Mouse (Mus musculus) forebrain, embryonic 11.5 days (tissue): ENCODE results near the gene Prnd. TPM values are rescaled to one million over a fixed set of nuclear protein-coding genes. Genes with fewer than 3 reads are reported as not detected.

Source experiments
- ATAC-seq: fragments of 200-750 bp; cut with Nextera tagmentation; replicated peaks from 2 replicates; pipeline ENCODE4 v1.8.0; 2017; ENCODE audit warnings: moderate TSS enrichment; ENCODE audit not compliant: low FRiP score
- DNase-seq: peaks from one replicate; pipeline ENCODE4 v3.0.0-alpha.2; 2017; ENCODE audit warnings: low spot score
- H3K27ac ChIP-seq: fragments of 300-500 bp; sonication (generic); 2 replicates; pipeline ENCODE4 v1.5.1; 2014; ENCODE audit warnings: low read depth, low read length
- H3K27me3 ChIP-seq: fragments of 300-500 bp; sonication (generic); 2 replicates; pipeline ENCODE4 v1.6.1; 2014; ENCODE audit warnings: mild to moderate bottlenecking, low read length, mixed read lengths; ENCODE audit not compliant: control insufficient read depth, insufficient read depth
- H3K36me3 ChIP-seq: fragments of 300-500 bp; sonication (generic); 2 replicates; pipeline ENCODE4 v1.6.1; 2014; ENCODE audit warnings: mild to moderate bottlenecking, low read length, moderate library complexity, mixed read lengths; ENCODE audit not compliant: control insufficient read depth, insufficient read depth
- H3K4me1 ChIP-seq: fragments of 300-500 bp; sonication (generic); replicated peaks from 2 replicates; pipeline ENCODE4 v1.6.1; 2014; ENCODE audit warnings: low read length, mixed read lengths; ENCODE audit not compliant: control insufficient read depth, insufficient read depth
- H3K4me2 ChIP-seq: fragments of 300-500 bp; sonication (generic); 2 replicates; pipeline ENCODE4 v1.6.1; 2014; ENCODE audit warnings: low read depth, mild to moderate bottlenecking, low read length, moderate library complexity, mixed read lengths; ENCODE audit not compliant: severe bottlenecking
- H3K4me3 ChIP-seq: fragments of 300-500 bp; sonication (generic); 2 replicates; pipeline ENCODE4 v1.5.1; 2014; ENCODE audit warnings: low read depth, low read length
- H3K9ac ChIP-seq: fragments of 300-500 bp; sonication (generic); 2 replicates; pipeline ENCODE4 v1.6.1; 2014; ENCODE audit warnings: low read length
- H3K9me3 ChIP-seq: fragments of 300-500 bp; sonication (generic); 2 replicates; pipeline ENCODE4 v1.6.1; 2016; ENCODE audit warnings: low read length, mixed read lengths; ENCODE audit not compliant: control insufficient read depth
- WGBS: fragments of 180-500 bp; shearing (Covaris S2); extraction: QIAGEN DNeasy Blood & Tissue Kit; methylation state at CpG from one replicate; pipeline ENCODE4 v1.1.7; 2014; 5-methylcytosine and 5-hydroxymethylcytosine counted together
- polyA plus RNA-seq: library from polyadenylated mRNA; unstranded; fragments of >200 nt; fragmentation: Nextera tagmentation; extraction: Ambion mirVana; gene quantifications from 2 replicates; pipeline ENCODE4 v1.2.1, GENCODE M21; 2014

Gene Prnd
- polyA plus RNA-seq, 1 experiment from 2014 or later, result 5.0 TPM

DNA sequence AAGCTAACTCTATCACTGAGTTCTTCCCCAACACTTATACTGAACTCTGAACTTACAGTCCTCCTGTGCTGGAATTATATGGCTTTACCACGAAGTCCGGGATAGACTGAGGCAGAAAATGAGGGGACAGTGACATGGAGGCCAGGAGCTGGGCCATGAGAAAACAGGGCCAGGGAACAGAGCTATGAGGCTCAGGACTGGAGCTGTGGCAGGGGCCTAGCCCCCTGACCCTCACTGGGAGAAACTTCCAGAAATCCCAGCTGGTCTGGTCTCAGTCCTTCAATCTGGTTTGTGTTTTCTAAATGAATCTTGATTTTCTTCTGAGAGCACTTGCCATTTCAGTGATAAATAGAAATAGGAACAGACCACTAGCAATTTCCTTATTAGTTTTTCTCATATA is 16.4 kb upstream of the Prnd start:
- DNase-seq, result no peak

DNA sequence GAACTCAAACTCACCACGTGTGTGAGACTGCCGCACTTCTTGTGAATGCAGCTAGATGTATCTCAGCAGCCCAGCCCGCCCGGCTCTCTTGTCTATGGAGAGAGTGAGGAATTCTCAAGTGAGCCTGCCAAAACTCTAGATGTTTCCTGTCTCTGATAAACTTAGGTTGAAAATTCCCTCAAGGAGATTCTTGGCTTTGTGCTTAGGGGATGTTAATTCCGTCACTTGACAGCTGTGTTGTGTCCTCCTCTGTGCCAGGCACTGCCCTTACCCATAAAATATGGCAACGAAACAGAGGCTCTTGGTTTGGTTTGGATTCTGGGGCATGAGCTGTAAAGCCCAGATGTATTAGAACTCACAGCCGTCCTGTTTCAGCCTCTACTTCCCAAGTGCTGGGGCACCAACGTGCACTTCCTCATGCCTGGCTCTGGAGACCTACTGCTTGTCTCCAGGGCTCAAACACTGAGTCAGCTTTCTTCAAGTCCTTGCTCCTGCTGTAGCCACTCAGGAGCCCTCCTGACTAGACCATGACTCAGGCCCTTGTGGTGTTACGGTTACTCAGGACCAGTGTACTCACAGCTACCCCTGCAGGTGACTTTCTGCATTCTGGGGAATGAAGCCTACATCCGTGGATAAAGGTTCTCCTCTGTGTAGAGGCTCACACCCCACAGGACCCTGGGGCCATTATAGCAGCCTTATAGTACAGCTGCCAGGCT is 15.1 kb upstream of the Prnd start:
- Histone ChIP-seq H3K27me3 (no peaks in the 10 kb centered on the region), H3K9ac (no peak overlapping the region), H3K4me2 (no peak overlapping the region), H3K36me3 (no peaks in the 10 kb centered on the region), H3K4me3 (no peak overlapping the region), H3K9me3 (no peaks in the 10 kb centered on the region), H3K4me1 (no peaks in the 10 kb centered on the region), H3K27ac (no peak overlapping the region)
- no peak for ATAC-seq
- 86% methylated on average over 10 of the region's 10 CpGs for WGBS
- no peak for DNase-seq

More for the DNA sequence above, 16.4 kb upstream of the Prnd start:
- no peak overlapping the region for H3K9ac ChIP-seq
- no peaks in the 10 kb centered on the region for H3K36me3 ChIP-seq
- no peaks in the 10 kb centered on the region for H3K4me1 ChIP-seq
- no peak overlapping the region for H3K4me2 ChIP-seq
- ATAC-seq, result no peak
- no peak overlapping the region for H3K27ac ChIP-seq
- H3K9me3 ChIP-seq, result no peaks in the 10 kb centered on the region
- WGBS, result 96% methylated on average over 2 of the region's 2 CpGs
- H3K4me3 ChIP-seq, result no peak overlapping the region
- no peaks in the 10 kb centered on the region for H3K27me3 ChIP-seq

DNA sequence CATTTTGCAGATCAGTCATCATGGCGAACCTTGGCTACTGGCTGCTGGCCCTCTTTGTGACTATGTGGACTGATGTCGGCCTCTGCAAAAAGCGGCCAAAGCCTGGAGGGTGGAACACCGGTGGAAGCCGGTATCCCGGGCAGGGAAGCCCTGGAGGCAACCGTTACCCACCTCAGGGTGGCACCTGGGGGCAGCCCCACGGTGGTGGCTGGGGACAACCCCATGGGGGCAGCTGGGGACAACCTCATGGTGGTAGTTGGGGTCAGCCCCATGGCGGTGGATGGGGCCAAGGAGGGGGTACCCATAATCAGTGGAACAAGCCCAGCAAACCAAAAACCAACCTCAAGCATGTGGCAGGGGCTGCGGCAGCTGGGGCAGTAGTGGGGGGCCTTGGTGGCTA is 14.3 kb upstream of the Prnd start:
- WGBS, result 97% methylated on average over 10 of the region's 10 CpGs
- H3K36me3 ChIP-seq, result no peaks in the 10 kb centered on the region

DNA sequence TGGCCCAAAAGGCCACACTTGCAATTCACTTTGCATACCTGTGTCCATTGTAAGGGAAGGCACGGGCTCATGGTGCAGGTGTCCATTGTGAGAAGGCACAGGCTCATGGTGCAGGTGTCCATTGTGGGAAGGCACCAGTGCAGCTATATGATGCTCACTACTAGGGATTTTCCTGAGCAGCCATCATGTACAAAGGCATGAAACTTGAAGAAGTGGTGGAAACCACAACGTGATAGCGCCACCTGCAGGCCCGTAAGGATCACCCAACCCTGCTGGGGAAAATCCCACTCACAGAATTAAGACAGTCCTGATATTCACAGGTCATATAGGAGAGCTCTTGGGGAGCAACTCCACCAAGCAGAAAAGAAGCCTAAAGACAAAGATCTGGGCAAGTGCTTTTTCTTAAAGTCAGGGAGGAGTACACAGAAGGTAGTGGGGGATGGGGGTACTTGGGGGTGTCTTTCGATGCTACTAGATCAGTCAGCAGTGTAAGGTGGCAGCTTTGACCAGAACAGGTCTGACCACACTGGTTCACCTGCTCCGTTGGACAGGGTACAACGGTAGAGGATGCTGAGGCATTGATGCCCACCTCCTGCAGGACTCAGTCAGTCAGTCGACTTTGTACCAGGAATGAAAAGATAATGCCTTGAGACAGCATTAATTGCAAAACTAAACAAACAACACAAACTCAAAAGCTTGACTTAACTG is 11.1 kb upstream of the Prnd start:
- peak; percentile 67 for DNase-seq
- H3K4me2 ChIP-seq, result no peak overlapping the region
- no peaks in the 10 kb centered on the region for H3K9me3 ChIP-seq
- H3K4me3 ChIP-seq, result no peak overlapping the region
- no peak overlapping the region for H3K9ac ChIP-seq
- H3K4me1 ChIP-seq, result no peaks in the 10 kb centered on the region
- WGBS, result 41% methylated on average over 8 of the region's 8 CpGs
- no peaks in the 10 kb centered on the region for H3K36me3 ChIP-seq
- no peaks in the 10 kb centered on the region for H3K27me3 ChIP-seq
- no peak overlapping the region for H3K27ac ChIP-seq
- ATAC-seq, result peak; percentile 64; the same call in 1 of the 2 replicates

More for the DNA sequence above, 14.3 kb upstream of the Prnd start:
- DNase-seq (no peak), ATAC-seq (no peak)
- Histone ChIP-seq H3K4me3 (no peak overlapping the region), H3K27me3 (no peaks in the 10 kb centered on the region), H3K9ac (no peak overlapping the region), H3K9me3 (no peaks in the 10 kb centered on the region), H3K4me1 (no peaks in the 10 kb centered on the region), H3K27ac (no peak overlapping the region), H3K4me2 (no peak overlapping the region)

DNA sequence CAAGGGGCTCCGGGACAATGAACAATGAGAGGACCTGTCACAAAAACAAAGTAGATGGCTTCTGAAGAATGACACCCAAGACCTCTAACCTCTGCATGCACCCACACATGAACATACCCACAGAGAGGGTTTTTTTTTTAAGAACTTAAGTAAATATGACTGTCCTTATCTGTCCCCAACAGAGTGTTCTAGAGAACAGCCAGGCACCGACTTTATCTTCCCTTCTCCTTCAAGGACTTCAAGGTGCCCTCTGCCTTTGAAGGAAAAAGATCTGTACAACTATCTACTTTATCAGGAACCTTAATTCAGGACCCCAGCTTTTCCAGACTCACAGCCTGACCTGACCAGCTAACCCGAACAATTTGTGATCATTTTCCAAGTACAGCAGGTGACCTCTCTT is 10.2 kb upstream of the Prnd start:
- Histone ChIP-seq H3K36me3 (no peaks in the 10 kb centered on the region), H3K27me3 (no peaks in the 10 kb centered on the region), H3K27ac (no peak overlapping the region), H3K9ac (no peak overlapping the region), H3K4me3 (no peak overlapping the region), H3K4me2 (no peak overlapping the region), H3K9me3 (no peaks in the 10 kb centered on the region), H3K4me1 (no peaks in the 10 kb centered on the region)
- no peak for DNase-seq
- no peak for ATAC-seq
- WGBS, result 84% methylated on average over 3 of the region's 3 CpGs

DNA sequence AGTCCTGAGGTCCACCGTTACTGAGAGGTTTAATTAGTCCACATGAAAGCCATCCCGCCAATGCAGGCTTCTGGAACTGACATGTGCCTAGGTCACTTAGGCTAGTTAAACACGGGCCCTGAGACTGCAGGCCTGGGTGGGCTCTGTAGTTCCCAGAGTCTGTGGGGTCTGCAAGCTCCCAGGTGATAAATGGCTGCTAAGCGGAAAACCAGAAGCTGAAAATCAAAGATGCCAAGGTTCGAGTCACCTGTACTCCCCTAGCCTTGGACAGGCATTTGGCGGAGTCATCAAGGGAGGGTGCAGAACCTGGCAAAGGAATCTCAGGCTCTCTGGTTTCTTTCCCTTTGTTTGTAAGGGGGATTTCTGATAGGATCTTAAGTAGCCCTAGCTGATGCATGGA is 9.2 kb upstream of the Prnd start:
- H3K4me2 ChIP-seq, result no peak overlapping the region
- H3K9ac ChIP-seq, result no peak overlapping the region
- H3K9me3 ChIP-seq, result no peaks in the 10 kb centered on the region
- H3K27ac ChIP-seq, result no peak overlapping the region
- WGBS, result 76% methylated on average over 6 of the region's 6 CpGs
- no peaks in the 10 kb centered on the region for H3K4me1 ChIP-seq
- no peaks in the 10 kb centered on the region for H3K36me3 ChIP-seq
- no peak overlapping the region for H3K4me3 ChIP-seq
- no peak for DNase-seq
- ATAC-seq, result no peak
- H3K27me3 ChIP-seq, result no peaks in the 10 kb centered on the region

DNA sequence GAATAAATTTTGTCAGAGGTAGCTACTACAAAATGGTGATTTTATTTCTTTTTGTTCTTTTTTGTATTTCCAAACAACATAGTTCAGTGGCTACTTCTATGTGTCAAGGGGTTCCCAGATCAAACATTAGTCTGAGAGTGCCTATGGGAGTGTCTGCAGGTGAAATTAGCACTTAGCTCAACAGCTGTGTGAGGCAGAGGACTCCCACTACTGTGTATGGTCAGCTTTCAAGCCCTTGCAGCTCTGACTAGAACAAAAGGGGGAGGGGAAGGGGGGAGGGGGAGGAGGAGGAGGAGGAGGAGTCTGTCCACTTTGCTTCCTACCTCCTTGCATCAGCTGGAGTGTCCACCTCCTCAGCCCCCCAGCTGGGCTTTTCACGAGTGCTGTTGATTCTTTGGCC is 6.3 kb upstream of the Prnd start:
- no peak for ATAC-seq
- no peaks in the 10 kb centered on the region for H3K9me3 ChIP-seq
- no peaks in the 10 kb centered on the region for H3K36me3 ChIP-seq
- H3K4me2 ChIP-seq, result no peak overlapping the region
- no peak overlapping the region for H3K4me3 ChIP-seq
- WGBS, result 20% methylated on average over 1 of the region's 1 CpGs
- H3K9ac ChIP-seq, result no peak overlapping the region
- no peak overlapping the region for H3K27ac ChIP-seq
- no peaks in the 10 kb centered on the region for H3K27me3 ChIP-seq
- no peak for DNase-seq
- H3K4me1 ChIP-seq, result no peaks in the 10 kb centered on the region

DNA sequence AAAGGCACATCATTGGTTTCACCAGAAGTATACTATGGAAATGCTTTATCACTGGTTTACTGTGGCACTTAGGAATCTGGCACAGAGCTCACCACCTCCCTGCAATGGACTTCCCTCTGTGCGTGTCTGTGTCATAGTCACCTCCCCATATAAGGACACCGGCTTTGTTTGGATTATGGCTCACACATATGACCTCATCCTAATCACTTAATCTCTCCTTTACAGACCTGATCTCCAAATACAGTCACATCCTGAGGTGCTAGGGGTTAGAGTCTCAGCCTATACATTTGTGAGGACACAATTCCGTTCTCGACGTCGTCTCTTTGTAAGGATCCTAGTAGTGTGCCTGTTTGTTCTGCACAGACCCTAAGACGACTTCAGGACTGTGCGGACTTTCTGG is 5.4 kb upstream of the Prnd start:
- no peak overlapping the region for H3K9ac ChIP-seq

DNA sequence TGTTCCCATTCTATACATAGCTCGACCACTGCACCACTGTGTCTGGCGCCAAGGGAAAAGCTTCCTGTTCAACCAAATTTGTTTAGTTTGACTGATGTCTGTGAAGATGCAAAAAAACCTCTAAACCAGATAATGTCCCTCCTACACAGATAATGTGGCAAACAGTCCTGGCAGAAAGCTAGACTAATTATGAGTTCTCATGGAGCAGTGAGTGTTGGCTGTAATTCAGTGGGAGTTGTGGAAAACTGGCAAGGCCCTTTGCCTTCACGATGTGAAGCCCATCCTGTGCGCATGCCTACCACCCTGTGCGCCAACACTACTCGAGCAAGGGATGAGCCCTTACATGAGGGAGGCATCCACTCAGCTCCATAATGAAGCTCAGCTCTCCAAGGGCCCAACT is 4.9 kb upstream of the Prnd start:
- Histone ChIP-seq H3K27me3 (no peaks in the 10 kb centered on the region), H3K4me2 (no peak overlapping the region), H3K36me3 (no peaks in the 10 kb centered on the region), H3K4me3 (no peak overlapping the region), H3K27ac (no peak overlapping the region), H3K9me3 (no peaks in the 10 kb centered on the region), H3K4me1 (no peaks in the 10 kb centered on the region), H3K9ac (no peak overlapping the region)
- 89% methylated on average over 6 of the region's 6 CpGs for WGBS
- DNase-seq, result no peak
- no peak for ATAC-seq

More for the DNA sequence above, 5.4 kb upstream of the Prnd start:
- ATAC-seq (no peak), DNase-seq (no peak)
- 79% methylated on average over 8 of the region's 8 CpGs for WGBS
- H3K27me3 ChIP-seq, result no peaks in the 10 kb centered on the region
- H3K4me1 ChIP-seq, result no peaks in the 10 kb centered on the region
- no peaks in the 10 kb centered on the region for H3K36me3 ChIP-seq
- H3K9me3 ChIP-seq, result no peaks in the 10 kb centered on the region
- no peak overlapping the region for H3K4me3 ChIP-seq
- no peak overlapping the region for H3K27ac ChIP-seq
- no peak overlapping the region for H3K4me2 ChIP-seq
